Mouse (Mus musculus) CH12.LX (cell line): ENCODE results near the gene Atg101.

Experiments used
- CTCF ChIP-seq, 2 experiments: IDR thresholded peaks in 1 of 2; conservative IDR thresholded peaks in 1 of 2; 2 replicates each; pipeline ENCODE4 v1.5.1; 2011 to 2012; ENCODE audit warnings: low read depth in 2 of 2, low read length in 2 of 2, improper control_type of control experiment in 1 of 2, inconsistent platforms in 1 of 2, mild to moderate bottlenecking in 1 of 2, moderate library complexity in 1 of 2
- EP300 ChIP-seq: IDR thresholded peaks from 2 replicates; pipeline ENCODE4 v1.6.1; 2011; ENCODE audit warnings: low read length, improper control_type of control experiment
- JUN ChIP-seq: IDR thresholded peaks from 2 replicates; pipeline ENCODE4 v1.6.1; 2011; ENCODE audit warnings: low read depth, mild to moderate bottlenecking, low read length, improper control_type of control experiment, moderate library complexity; ENCODE audit not compliant: insufficient read depth
- NELFE ChIP-seq: IDR thresholded peaks from 2 replicates; pipeline ENCODE4 v1.6.1; 2011; ENCODE audit warnings: low read depth, low read length, improper control_type of control experiment
- USF1 ChIP-seq: IDR thresholded peaks from 2 replicates; pipeline ENCODE4 v1.6.1; 2014; ENCODE audit warnings: low read depth, mild to moderate bottlenecking, inconsistent platforms, low read length, improper control_type of control experiment

- TF ChIP-seq EP300, result no peak
- no peak for TF ChIP-seq CTCF (conservative IDR thresholded peaks at IDR 0.05 in 1 of 2, IDR thresholded peaks at IDR 0.05 in 1 of 2; ENCODE audit: low read depth in 2 of 2, low read length in 2 of 2)
- no peak for TF ChIP-seq JUN
- TF ChIP-seq USF1, result no peak
- TF ChIP-seq NELFE, result no peak
Observed at GRCm38 (mm10) chr15:101294028-101294894, 10.2 kb downstream of the Atg101 start.
